Mouse (Mus musculus) cerebellum, adult 11-12 months (tissue): ENCODE results near the gene Abhd12.

Experiments used
- DNase-seq: peaks from one replicate; pipeline ENCODE4 v3.0.0; 2022

Abhd12 gene

GRCm38 (mm10) chr2:150800616-150801015 lies 103.9 kb downstream of the Abhd12 start:
- DNase-seq: no peak

- DNase-seq: no peak
Observed at GRCm38 (mm10) chr2:150798084-150798483, 106.5 kb downstream of the Abhd12 start.

DNA sequence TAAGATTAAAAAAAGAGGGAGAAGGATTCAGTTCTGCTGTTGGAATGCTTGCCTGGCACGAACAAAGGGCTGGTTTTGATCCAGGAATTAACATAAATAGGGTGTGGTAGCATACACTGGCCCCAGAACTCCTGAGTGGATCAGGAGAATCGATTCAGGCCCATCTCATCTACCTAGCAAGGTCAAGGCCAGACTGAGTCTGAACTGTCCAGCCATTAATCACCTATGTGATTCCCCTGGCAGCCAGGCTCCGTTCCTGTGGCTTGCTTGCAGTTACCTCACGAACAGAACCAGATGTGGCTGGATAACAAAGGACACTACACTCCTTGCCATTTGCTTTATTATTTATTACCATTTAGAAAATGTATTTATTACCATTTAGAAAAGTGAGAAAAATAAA lies 111.2 kb downstream of the Abhd12 start:
- no peak for DNase-seq

- peak; percentile 88 for DNase-seq
Observed at GRCm38 (mm10) chr2:150788768-150789550, 115.6 kb downstream of the Abhd12 start.

GRCm38 (mm10) chr2:150787234-150787771 lies 117.2 kb downstream of the Abhd12 start:
- peak; percentile 52 for DNase-seq

DNA sequence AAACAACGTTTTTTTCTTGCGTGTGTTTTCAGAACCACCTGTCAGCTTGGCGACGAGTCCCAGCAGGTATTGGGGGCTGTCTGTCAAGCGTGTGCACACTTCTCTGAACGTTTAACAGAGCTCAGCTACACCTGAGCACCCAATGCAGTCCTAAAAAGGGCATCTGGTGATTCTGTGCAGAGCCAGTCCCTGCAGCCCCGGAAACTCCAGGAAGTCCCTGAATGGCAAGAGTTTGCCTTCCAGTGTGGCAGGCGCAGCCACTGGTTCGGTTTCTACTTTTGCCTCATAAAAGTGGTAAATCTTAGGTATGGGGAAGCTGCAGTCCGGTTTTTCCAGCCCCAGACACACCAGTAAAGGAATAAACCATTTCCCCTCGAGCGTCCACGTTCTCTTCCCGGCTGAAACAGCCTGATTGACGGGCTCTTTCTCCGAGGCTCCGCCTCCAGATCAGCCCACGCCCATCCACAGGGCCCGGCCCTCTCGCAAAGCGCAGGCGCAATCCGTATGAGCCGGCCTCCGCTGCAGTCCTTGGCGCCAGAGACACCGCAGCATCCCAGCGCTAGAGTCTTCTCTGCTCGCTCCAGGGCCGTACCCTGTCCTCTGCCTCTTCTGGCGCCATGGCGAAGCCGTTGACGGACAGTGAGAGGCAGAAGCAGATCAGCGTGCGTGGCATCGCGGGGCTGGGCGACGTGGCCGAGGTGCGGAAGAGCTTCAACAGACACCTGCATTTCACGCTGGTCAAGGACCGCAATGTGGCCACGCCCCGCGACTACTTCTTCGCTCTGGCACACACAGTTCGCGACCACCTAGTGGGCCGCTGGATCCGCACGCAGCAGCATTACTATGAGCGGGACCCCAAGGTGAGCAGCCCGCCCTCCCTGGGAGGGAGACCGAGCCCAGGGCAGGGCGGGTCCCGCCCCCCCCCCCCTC lies 118.0 kb downstream of the Abhd12 start, which contains the start of gene Pygb:
Gene Pygb, plus strand, starts transcription at position 485 of the 930 bp plus-strand sequence.
- DNase-seq: peak; percentile 85

- DNase-seq: no peak
Observed at GRCm38 (mm10) chr2:150782801-150783200, 121.7 kb downstream of the Abhd12 start.
